Mouse (Mus musculus) kidney, adult 2 months (tissue): ENCODE results near the gene Zbtb22.

ENCODE experiments used
- CTCF ChIP-seq: fragments of 200-500 bp; conservative IDR thresholded peaks from 2 replicates; pipeline ENCODE4 v1.5.1; 2011; ENCODE audit warnings: low read depth, mild to moderate bottlenecking, control low read depth, low read length, moderate library complexity, mixed read lengths; ENCODE audit not compliant: insufficient read depth, insufficient read length
- POLR2A ChIP-seq: fragments of 200-500 bp; IDR thresholded peaks from one replicate; pipeline ENCODE4 v1.6.1; 2011; ENCODE audit warnings: low read depth, low read length, control low read depth

- TF ChIP-seq CTCF: no peak
- no peak for TF ChIP-seq POLR2A
These were observed 13.2 kb upstream of the Zbtb22 start for GRCm38 (mm10) chr17:33902491-33902890.
